Mouse (Mus musculus): ENCODE measurements at regions not wholly inside any gene's neighbourhood (a gene's known extent, or its start where the extent isn't known, plus 50 kb on each side); places are given as distances from the start of the nearest gene placed in this dataset.

DNA sequence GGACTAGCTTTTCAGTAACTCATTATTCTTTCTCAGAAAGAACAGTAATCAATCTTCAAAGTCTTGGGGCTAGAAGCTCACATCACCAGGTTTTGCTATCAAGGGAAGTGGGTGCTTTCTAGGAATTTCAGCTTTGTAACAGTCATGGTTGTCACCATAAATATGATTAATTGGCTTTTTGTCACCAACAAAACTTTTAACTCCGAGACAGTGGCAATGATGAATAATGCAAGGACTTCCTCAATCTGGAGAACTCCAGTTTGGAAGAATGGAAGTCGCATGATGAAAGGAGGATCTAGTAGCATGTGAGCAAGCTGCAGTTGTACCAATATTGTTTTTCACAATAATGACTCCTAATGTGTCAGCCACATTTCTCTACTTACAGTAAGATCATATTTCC is 208.4 kb downstream of the 4930544G11Rik start:
- TF ChIP-seq POLR2A (IDR thresholded peaks at IDR 0.05; ENCODE audit: extremely low read depth, insufficient read depth, low read length) = no peak
- no peak for TF ChIP-seq CTCF (IDR thresholded peaks at IDR 0.05; ENCODE audit: extremely low read depth, insufficient read depth, low read length)

Data from cortical plate, adult 2 months (tissue).